Mouse (Mus musculus) midbrain, embryonic 14.5 days (tissue): ENCODE measurements around the gene Itga6. TPM values are rescaled to one million over a fixed set of nuclear protein-coding genes. Genes with fewer than 3 reads are reported as not detected.

Source experiments
- ATAC-seq: fragments of 200-750 bp; cut with Nextera tagmentation; 2 replicates; pipeline ENCODE4 v1.8.0; 2017; ENCODE audit warnings: moderate number of reproducible peaks, moderate library complexity; ENCODE audit not compliant: low FRiP score, low TSS enrichment
- DNase-seq: peaks from one replicate; pipeline ENCODE4 v3.0.0-alpha.2; 2015
- H3K27ac ChIP-seq: fragments of 300-500 bp; sonication (generic); replicated peaks from 2 replicates; pipeline ENCODE4 v1.5.1; 2014; ENCODE audit warnings: mild to moderate bottlenecking, low read depth, low read length, moderate library complexity
- H3K27me3 ChIP-seq: fragments of 300-500 bp; sonication (generic); 2 replicates; pipeline ENCODE4 v1.6.1; 2014; ENCODE audit warnings: low read length, control low read depth, mixed read lengths; ENCODE audit not compliant: control insufficient read depth, insufficient read depth
- H3K36me3 ChIP-seq: fragments of 300-500 bp; sonication (generic); 2 replicates; pipeline ENCODE4 v1.6.1; 2014; ENCODE audit warnings: low read length, control low read depth; ENCODE audit not compliant: control insufficient read depth, insufficient read depth
- H3K4me1 ChIP-seq: fragments of 300-500 bp; sonication (generic); 2 replicates; pipeline ENCODE4 v1.6.1; 2014; ENCODE audit warnings: mild to moderate bottlenecking, antibody characterized with exemption, low read length, control low read depth; ENCODE audit not compliant: control insufficient read depth, insufficient read depth
- H3K4me2 ChIP-seq: fragments of 300-500 bp; sonication (generic); 2 replicates; pipeline ENCODE4 v1.6.1; 2014; ENCODE audit warnings: mild to moderate bottlenecking, low read length, moderate library complexity
- H3K4me3 ChIP-seq: fragments of 300-500 bp; sonication (generic); replicated peaks from 2 replicates; pipeline ENCODE4 v1.5.1; 2014; ENCODE audit warnings: low read depth, low read length
- H3K9ac ChIP-seq: fragments of 300-500 bp; sonication (generic); replicated peaks from 2 replicates; pipeline ENCODE4 v1.6.1; 2014; ENCODE audit warnings: mild to moderate bottlenecking, low read length, moderate library complexity
- H3K9me3 ChIP-seq: fragments of 300-500 bp; sonication (generic); 2 replicates; pipeline ENCODE4 v1.6.1; 2016; ENCODE audit warnings: low read length, control low read depth, mixed read lengths; ENCODE audit not compliant: control insufficient read depth
- WGBS: fragments of 180-500 bp; shearing (Covaris S2); extraction: QIAGEN DNeasy Blood & Tissue Kit; methylation state at CpG from one replicate; pipeline ENCODE4 v1.1.7; 2014; 5-methylcytosine and 5-hydroxymethylcytosine counted together
- polyA plus RNA-seq: library from polyadenylated mRNA; unstranded; fragments of >200 nt; fragmentation: Nextera tagmentation; extraction: Ambion mirVana; gene quantifications from 2 replicates; pipeline ENCODE4 v1.2.1, GENCODE M21; 2014

Gene Itga6
- polyA plus RNA-seq, 1 experiment from 2014 or later = 21.6 TPM

DNA sequence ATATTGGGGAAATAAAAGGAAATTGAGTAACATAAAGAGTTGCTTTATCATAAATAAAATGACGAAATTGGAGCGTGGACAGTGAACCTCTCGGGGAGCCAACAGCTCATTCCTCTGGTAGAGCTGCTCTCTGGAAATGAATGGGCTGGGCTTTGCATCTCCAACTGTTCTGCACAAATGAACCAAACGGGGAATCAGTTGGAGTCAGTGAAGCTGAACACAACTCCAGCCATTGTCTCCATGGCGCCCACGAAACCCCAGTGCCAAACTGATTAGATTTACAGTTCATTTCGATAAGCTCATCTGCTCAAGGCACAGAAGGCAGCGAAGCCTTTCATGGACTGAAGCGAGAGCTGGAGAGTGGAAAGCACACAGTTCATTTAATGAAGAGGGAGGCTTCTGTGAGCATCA lies 29.8 kb downstream of the Itga6 start:
- H3K4me1 ChIP-seq = 0 out of 2 replicates have a peak, but pooled peaks cover 11% of the 10 kb centered on the region
- WGBS = 12% methylated on average over 9 of the region's 9 CpGs
- peak overlapping the region; percentile 39 for H3K27ac ChIP-seq
- no peak overlapping the region for H3K9ac ChIP-seq
- H3K27me3 ChIP-seq = no peaks in the 10 kb centered on the region
- DNase-seq (peak; percentile 63), ATAC-seq (no peak)
- H3K9me3 ChIP-seq = no peaks in the 10 kb centered on the region
- peak overlapping the region; percentile 23; the same call in 1 of the 2 replicates for H3K4me2 ChIP-seq
- no peak overlapping the region for H3K4me3 ChIP-seq
- H3K36me3 ChIP-seq = no peaks in the 10 kb centered on the region

DNA sequence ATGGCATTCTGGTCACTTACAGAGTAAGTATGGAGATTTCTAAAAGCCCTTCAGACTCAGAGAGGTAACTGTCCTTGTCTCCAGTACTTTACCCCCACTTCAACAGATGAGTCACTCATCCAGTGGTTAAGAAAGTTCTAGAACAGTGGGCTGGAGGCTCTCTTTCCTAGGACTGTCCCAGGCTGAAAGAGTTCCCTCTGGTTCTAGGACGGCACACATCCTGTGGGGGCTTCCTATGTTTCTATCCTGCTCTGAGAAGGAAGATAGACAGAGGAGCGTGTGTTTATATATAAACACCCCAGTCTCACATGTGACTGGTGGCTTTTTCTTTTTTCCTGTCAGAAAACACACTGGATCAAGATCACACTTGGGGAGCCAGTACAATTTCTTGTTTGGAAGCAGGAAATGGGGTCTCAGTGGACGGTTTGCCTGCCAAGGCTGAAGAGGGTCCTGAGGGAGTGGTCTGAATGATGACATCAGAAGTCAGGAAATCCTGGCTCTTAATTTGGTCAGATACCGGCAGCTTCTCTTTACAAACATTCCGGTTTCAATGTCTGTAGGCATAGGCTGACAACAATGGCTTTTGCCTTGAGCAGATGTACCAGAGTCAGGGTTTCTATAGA lies 34.0 kb downstream of the Itga6 start:
- Histone ChIP-seq H3K27ac (no peak overlapping the region), H3K9me3 (no peaks in the 10 kb centered on the region), H3K4me1 (0 out of 2 replicates have a peak, but pooled peaks cover 11% of the 10 kb centered on the region), H3K27me3 (no peaks in the 10 kb centered on the region), H3K4me3 (no peak overlapping the region), H3K9ac (no peak overlapping the region), H3K36me3 (no peaks in the 10 kb centered on the region), H3K4me2 (no peak overlapping the region)
- DNase-seq (no peak), ATAC-seq (no peak)
- 71% methylated on average over 5 of the region's 5 CpGs for whole genome bisulfite sequencing

DNA sequence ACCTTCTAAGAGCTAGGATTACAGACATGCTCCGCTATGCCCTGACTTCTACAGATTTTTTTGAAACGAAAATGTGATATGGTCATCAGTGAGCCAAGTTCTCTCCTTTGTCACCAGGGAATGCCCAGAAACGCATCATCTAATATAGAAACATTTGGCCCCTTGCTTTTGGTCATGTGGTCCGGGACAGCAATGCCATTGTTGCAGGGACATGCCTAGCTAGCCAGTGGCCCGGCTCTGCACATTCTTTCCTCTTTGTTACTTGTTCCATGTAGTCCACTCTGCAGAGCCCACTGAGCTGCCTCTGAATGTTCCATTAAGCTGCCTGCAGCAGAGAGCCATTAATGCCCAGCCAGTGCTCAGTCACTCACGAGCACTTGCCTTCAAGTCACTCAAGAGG lies 34.6 kb downstream of the Itga6 start:
- Histone ChIP-seq H3K9ac (no peak overlapping the region), H3K4me1 (0 out of 2 replicates have a peak, but pooled peaks cover 7% of the 10 kb centered on the region), H3K9me3 (no peaks in the 10 kb centered on the region), H3K4me2 (no peak overlapping the region), H3K27ac (no peak overlapping the region), H3K4me3 (no peak overlapping the region), H3K36me3 (no peaks in the 10 kb centered on the region), H3K27me3 (no peaks in the 10 kb centered on the region)
- ATAC-seq (no peak), DNase-seq (no peak)
- 49% methylated on average over 6 of the region's 6 CpGs for WGBS

DNA sequence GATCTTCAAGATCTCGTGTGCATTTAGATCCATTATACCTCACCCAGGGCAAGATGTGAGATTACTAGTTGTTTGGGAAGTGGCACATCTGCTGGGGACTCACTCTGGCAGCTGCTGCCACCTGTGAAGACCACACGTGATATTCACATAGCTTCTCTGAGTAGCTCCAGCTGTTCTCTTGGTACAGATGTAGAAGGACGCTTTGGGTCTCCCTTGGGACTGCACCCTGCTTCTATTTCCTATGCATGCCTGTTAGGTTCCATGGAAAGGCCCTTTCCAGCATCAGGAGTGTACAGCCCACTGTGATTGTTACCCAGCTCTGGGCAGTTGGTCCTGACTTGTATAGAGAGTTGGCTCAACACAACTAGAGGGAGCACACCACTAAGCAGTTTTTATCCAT lies 39.8 kb downstream of the Itga6 start:
- Histone ChIP-seq H3K4me2 (no peak overlapping the region), H3K9ac (no peak overlapping the region), H3K4me3 (no peak overlapping the region), H3K9me3 (no peaks in the 10 kb centered on the region), H3K36me3 (no peaks in the 10 kb centered on the region), H3K27ac (no peak overlapping the region), H3K27me3 (no peaks in the 10 kb centered on the region; the same call in 1 of the 2 replicates), H3K4me1 (0 out of 2 replicates have a peak, but pooled peaks cover 12% of the 10 kb centered on the region)
- ATAC-seq (no peak), DNase-seq (no peak)
- WGBS = 79% methylated on average over 3 of the region's 3 CpGs

DNA sequence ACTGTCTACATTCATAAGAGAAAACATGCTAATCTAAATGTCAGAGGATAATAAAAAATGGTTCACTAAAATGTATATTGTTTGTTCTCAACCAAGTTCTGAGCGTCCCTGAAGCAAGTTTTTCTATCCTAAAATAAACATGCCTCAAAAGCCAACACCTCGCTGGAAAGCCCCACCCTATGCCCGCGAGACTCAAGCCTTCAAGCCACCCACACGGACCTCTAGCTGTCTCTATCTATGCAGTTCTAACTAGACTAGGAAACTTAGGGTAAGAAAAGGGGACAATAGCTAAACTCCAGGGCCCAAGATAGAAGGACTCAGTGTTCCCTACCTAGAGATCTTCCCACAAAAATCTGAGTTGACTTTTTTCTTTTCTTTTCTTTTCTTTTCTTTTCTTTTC lies 40.6 kb downstream of the Itga6 start:
- Histone ChIP-seq H3K4me2 (no peak overlapping the region), H3K36me3 (no peaks in the 10 kb centered on the region), H3K27ac (no peak overlapping the region), H3K27me3 (no peaks in the 10 kb centered on the region; the same call in 1 of the 2 replicates), H3K4me1 (0 out of 2 replicates have a peak, but pooled peaks cover 12% of the 10 kb centered on the region), H3K9me3 (no peaks in the 10 kb centered on the region), H3K4me3 (no peak overlapping the region), H3K9ac (no peak overlapping the region)
- WGBS = 48% methylated on average over 5 of the region's 5 CpGs
- DNase-seq = no peak
- no peak for ATAC-seq

DNA sequence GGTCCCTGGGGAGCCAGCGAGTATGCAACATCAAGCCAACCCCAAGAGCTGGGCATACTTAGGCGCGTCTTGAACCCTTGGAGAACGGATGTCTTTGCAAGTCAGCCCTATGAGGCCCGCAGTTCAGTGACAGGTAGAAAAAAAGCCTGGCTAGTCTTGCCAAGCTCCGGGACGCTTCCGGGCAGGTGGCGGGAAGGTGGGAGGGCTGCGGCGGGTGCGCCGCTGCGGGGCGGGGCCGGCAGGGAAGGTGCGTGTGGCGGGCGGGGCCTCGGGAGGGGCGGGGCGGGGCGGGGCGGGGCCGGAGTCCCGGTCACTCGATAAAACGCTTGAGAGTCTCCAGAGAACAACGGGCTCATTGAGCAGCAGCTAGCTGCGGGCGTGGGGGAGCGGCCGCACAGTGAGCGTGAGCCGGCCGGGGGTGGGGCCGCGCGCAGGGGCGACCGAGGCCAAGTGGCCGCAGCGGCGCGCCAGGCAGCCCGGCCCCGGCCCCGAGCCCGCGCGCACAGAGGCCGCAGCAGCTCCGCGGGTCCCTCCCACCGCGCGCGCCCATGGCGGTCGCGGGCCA lies 41.3 kb downstream of the Itga6 start:
- ATAC-seq = peak; percentile 78
- peak overlapping the region; percentile 70 for H3K4me3 ChIP-seq
- H3K27me3 ChIP-seq = no peaks in the 10 kb centered on the region; the same call in 1 of the 2 replicates
- under 1% methylated on average over 50 of the region's 61 CpGs for WGBS
- peak overlapping the region; percentile 76 for H3K9ac ChIP-seq
- 0 out of 2 replicates have a peak, but pooled peaks cover 12% of the 10 kb centered on the region for H3K4me1 ChIP-seq
- H3K9me3 ChIP-seq = no peaks in the 10 kb centered on the region
- no peaks in the 10 kb centered on the region for H3K36me3 ChIP-seq
- peak; percentile 73 for DNase-seq
- peak overlapping the region; percentile 97 for H3K4me2 ChIP-seq
- peak overlapping the region; percentile 61 for H3K27ac ChIP-seq

DNA sequence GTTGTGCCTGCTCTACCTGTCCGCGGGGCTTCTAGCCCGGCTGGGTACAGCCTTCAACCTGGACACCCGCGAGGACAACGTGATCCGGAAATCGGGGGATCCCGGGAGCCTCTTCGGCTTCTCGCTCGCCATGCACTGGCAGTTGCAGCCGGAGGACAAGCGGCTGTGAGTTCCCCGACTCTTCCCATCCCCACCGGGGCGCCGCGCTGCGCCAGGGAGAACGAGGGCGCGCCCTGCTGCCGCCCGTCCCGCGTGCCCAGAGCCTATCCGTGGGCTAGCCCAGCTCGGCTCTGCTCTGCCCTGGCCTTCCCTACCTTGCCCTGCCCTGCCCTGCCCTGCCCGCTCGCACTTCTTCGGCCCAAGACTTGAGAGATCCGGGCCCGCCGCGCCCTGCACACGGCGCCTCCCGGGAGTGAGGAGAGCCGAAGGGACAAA lies 41.8 kb downstream of the Itga6 start:
- WGBS = under 1% methylated on average over 40 of the region's 40 CpGs
- Histone ChIP-seq H3K9me3 (no peaks in the 10 kb centered on the region), H3K36me3 (no peaks in the 10 kb centered on the region), H3K27me3 (no peaks in the 10 kb centered on the region; the same call in 1 of the 2 replicates), H3K27ac (peak overlapping the region; percentile 61), H3K4me2 (peak overlapping the region; percentile 97), H3K4me3 (peak overlapping the region; percentile 70), H3K4me1 (0 out of 2 replicates have a peak, but pooled peaks cover 12% of the 10 kb centered on the region), H3K9ac (peak overlapping the region; percentile 76)
- DNase-seq (peak; percentile 75), ATAC-seq (peak; percentile 63)

DNA sequence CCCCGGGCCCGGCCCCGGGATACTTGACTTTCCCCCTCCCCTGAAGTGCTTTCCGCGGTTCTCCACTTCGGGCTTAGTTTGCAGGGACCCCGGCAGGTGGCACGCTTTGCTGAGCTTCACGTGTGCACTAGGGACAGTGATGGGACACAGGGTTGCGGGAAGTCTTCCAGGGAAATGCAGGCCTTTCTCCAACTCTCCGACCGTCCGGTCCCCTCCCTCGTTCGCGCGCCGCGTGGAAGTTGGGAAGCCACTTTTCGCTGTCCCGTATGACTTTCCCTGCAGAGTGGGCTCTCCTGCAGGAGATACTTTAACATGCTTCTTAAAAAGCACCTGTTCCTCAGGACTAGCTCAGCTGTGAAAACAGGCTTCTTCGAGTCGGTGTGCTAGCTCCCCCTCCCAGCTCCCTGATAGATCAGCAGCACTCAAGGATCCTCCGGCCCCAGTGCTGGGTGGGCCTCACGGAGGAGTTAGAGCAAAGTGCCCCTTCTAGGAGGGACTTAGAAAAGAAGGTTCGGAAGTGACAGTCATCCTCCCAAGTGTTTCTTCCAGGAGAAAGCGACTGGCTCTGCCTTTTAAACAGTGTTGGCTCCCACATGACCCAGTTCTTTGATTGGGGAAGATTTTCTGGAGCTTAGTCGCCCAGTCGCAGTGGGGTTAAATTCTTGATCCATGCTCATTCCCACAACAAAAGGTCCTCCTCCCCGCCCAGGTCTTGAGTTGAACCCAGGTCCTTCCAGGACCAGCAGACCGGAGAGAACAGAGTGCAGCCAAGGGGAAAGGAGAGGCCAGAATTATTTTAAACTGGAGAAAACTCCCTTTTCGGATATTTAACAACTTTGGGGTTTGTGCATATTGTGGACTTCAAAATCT lies 42.4 kb downstream of the Itga6 start:
- no peak; the same call in 1 of the 2 replicates for ATAC-seq
- no peaks in the 10 kb centered on the region for H3K36me3 ChIP-seq
- H3K4me2 ChIP-seq = peak overlapping the region; percentile 97
- no peaks in the 10 kb centered on the region for H3K9me3 ChIP-seq
- H3K27ac ChIP-seq = peak overlapping the region; percentile 61; the same call in 1 of the 2 replicates
- 0 out of 2 replicates have a peak, but pooled peaks cover 12% of the 10 kb centered on the region for H3K4me1 ChIP-seq
- peak overlapping the region; percentile 76 for H3K9ac ChIP-seq
- peak overlapping the region; percentile 70 for H3K4me3 ChIP-seq
- 1% methylated on average over 32 of the region's 32 CpGs for whole genome bisulfite sequencing
- no peaks in the 10 kb centered on the region; the same call in 1 of the 2 replicates for H3K27me3 ChIP-seq
- DNase-seq = peak; percentile 58
